Mouse (Mus musculus): Measurements from ENCODE around the gene Gpr161.

GRCm38 (mm10) chr1:165344453-165344852 lies 48.9 kb downstream of the Gpr161 start:
- TF ChIP-seq CTCF (conservative IDR thresholded peaks at IDR 0.05; ENCODE audit: low read length) (no peak), NANOG (IDR thresholded peaks at IDR 0.05; ENCODE audit: borderline replicate concordance, low read length) (no peak; the same call in 1 of the 2 replicates), POU5F1 (IDR thresholded peaks at IDR 0.05; ENCODE audit: borderline replicate concordance, low read length) (no peak)
